ENCODE assay signal across 10 mouse cellular contexts in genomic region chr12:31976544-31976943, GRCm38 (mm10). TPM values are rescaled to one million over a fixed set of nuclear protein-coding genes. Genes with fewer than 3 reads are reported as not detected.
DNase-seq lines count a peak whose midpoint lies in the region; ATAC-seq and TF ChIP-seq lines count a peak whose summit lies in the region.
"Had no signal": no experiment of that assay in that cellular context is flagged by ENCODE, and none has a peak within 500 bp of the region (broad histone marks: within the 10 kb centered on the region; RNA-seq: fewer than 3 reads in every experiment).

No protein-coding gene starts in this region.

- DNase-seq in cerebellum, adult 2 months = peak in 1 of 2 experiments; percentile 14
- peak; percentile 16 for DNase-seq in left cerebral cortex, postnatal 4 days
- DNase-seq in left cerebral cortex, postnatal 10 days (ENCODE audit: extremely low spot score in 1 of 2, low spot score in 2 of 2) = no peak
- peak; percentile 52 for DNase-seq in kidney, postnatal 10 days
- DNase-seq in naive thymus-derived CD4-positive, alpha-beta T cell, adult 2 months (ENCODE audit: low read depth) = peak; percentile 34
- DNase-seq in gastrocnemius, postnatal 36 days = no peak

- no peak overlapping the region for H3K4me2 ChIP-seq in intestine, embryonic 16.5 days (ENCODE audit: low read depth, low read length)
- H3K4me2 ChIP-seq: lung, embryonic 15.5 days; stomach, embryonic 15.5 days had no signal

- no peak overlapping the region for H3K4me3 ChIP-seq in cerebellum, adult 2 months (replicated peaks; ENCODE audit: insufficient read depth, low read depth, low read length)
- H3K4me3 ChIP-seq in intestine, embryonic 16.5 days (ENCODE audit: low read length) = no peak overlapping the region
- H3K4me3 ChIP-seq: lung, embryonic 15.5 days; stomach, embryonic 15.5 days had no signal

- no peaks in the 10 kb centered on the region; the same call in 1 of the 2 replicates for H3K27me3 ChIP-seq in cerebellum, adult 2 months (ENCODE audit: control insufficient read depth, insufficient read depth, low read length)
- no peaks in the 10 kb centered on the region for H3K27me3 ChIP-seq in intestine, embryonic 16.5 days (replicated peaks; ENCODE audit: control insufficient read depth, insufficient read depth, low read length)
- H3K27me3 ChIP-seq: lung, embryonic 15.5 days; stomach, embryonic 15.5 days had no signal

- H3K9me3 ChIP-seq in intestine, embryonic 16.5 days (ENCODE audit: control insufficient read depth, low read length) = no peaks in the 10 kb centered on the region
- H3K9me3 ChIP-seq: lung, embryonic 15.5 days; stomach, embryonic 15.5 days had no signal

- ATAC-seq in cerebellum, adult (ENCODE audit: insufficient number of reproducible peaks, low FRiP score, low TSS enrichment) = no peak
- ATAC-seq in intestine, embryonic 16.5 days = no peak

- TF ChIP-seq CTCF in cerebellum, adult 2 months (IDR thresholded peaks at IDR 0.05; ENCODE audit: borderline replicate concordance, insufficient read depth, low read depth, low read length) = peak; percentile 46; the same call in 1 of the 2 replicates

- no peak for TF ChIP-seq POLR2A in cerebellum, adult 2 months (IDR thresholded peaks at IDR 0.05; ENCODE audit: borderline replicate concordance, insufficient read depth, low read length)

- H3K27ac ChIP-seq in cerebellum, adult 2 months (ENCODE audit: insufficient read depth, low read length) = no peak overlapping the region
- no peak overlapping the region for H3K27ac ChIP-seq in intestine, embryonic 16.5 days (ENCODE audit: low read length)
- H3K27ac ChIP-seq: lung, embryonic 15.5 days; stomach, embryonic 15.5 days had no signal

- WGBS in cerebellum, adult 2 months = 47% methylated on average over 7 of the region's 7 CpGs
- WGBS in intestine, embryonic 16.5 days = 55% methylated on average over 7 of the region's 7 CpGs

- intact Hi-C loops in left cerebral cortex, postnatal 4 days (cut with DNase I) = loop anchor here (5.0 kb wide), 2 partner anchors 86 to 216 kb away; partner anchors contain the start of gene Prkar2b
- intact Hi-C loops in left cerebral cortex, postnatal 10 days (cut with DNase I) = loop anchor here (5.0 to 10.0 kb wide), 2 partner anchors 81 to 408 kb away; no protein-coding TSS in a partner anchor
- intact Hi-C loops in gastrocnemius, postnatal 36 days (cut with DNase I) = no loop called here

- no peaks in the 10 kb centered on the region for H3K36me3 ChIP-seq in intestine, embryonic 16.5 days (ENCODE audit: control insufficient read depth, insufficient read depth, low read length)
- H3K36me3 ChIP-seq: lung, embryonic 15.5 days; stomach, embryonic 15.5 days had no signal

- no peaks in the 10 kb centered on the region for H3K4me1 ChIP-seq in cerebellum, adult 2 months (ENCODE audit: control insufficient read depth, insufficient read depth, low read length)
- H3K4me1 ChIP-seq in intestine, embryonic 16.5 days (ENCODE audit: control insufficient read depth, insufficient read depth, low read length) = no peaks in the 10 kb centered on the region
- H3K4me1 ChIP-seq: lung, embryonic 15.5 days had no signal

- no peak overlapping the region for H3K9ac ChIP-seq in intestine, embryonic 16.5 days (ENCODE audit: low read depth, low read length)
- H3K9ac ChIP-seq: lung, embryonic 15.5 days; stomach, embryonic 15.5 days had no signal

RNA-seq across cellular contexts. Expression of gene Hbp1, which starts 26.2 kb away (rescaled TPM):
- polyA plus RNA-seq in cerebellum, adult 2 months (2012; rRNA removed) = 43.5 and 46.2 TPM in 2 replicates
- 10 to 100 TPM; 20.5 to 21.6 TPM for total RNA-seq in left cerebral cortex, postnatal 4 days (2021)
- 10 to 100 TPM; 18.1 to 20.4 TPM for total RNA-seq in left cerebral cortex, postnatal 10 days (2021)
- 10 to 100 TPM; 58.2 to 68.0 TPM for total RNA-seq in gastrocnemius, postnatal 36 days (2021)
- 82.1 and 82.8 TPM in 2 replicates for polyA plus RNA-seq in intestine, embryonic 16.5 days (2015; fragmentation: Nextera tagmentation; extraction: Ambion mirVana)

Comparison
In these comparisons a context has a peak if more than half of its experiments do, and no peak if none do; other contexts are left out.
1. DNase-seq: peak in left cerebral cortex, postnatal 4 days (single experiment), kidney, postnatal 10 days (single experiment) and naive thymus-derived CD4-positive, alpha-beta T cell, adult 2 months (single experiment); none in left cerebral cortex, postnatal 10 days (0 of 2) and gastrocnemius, postnatal 36 days (0 of 2).